ENCODE assay signal across 8 mouse cellular contexts in genomic region chr9:108648166-108648565, GRCm38 (mm10). TPM values are rescaled to one million over a fixed set of nuclear protein-coding genes. Genes with fewer than 3 reads are reported as not detected.
DNase-seq lines count a peak whose midpoint lies in the region; ATAC-seq lines count a peak whose summit lies in the region.

No protein-coding gene starts in this region.

- peaks cover 19% of the 10 kb centered on the region for H3K4me1 ChIP-seq in heart, embryonic 15.5 days (replicated peaks)
- H3K4me1 ChIP-seq in midbrain, embryonic 11.5 days (ENCODE audit: control insufficient read depth, insufficient read depth, low read length): peaks cover 12% of the 10 kb centered on the region

- H3K36me3 ChIP-seq in heart, embryonic 15.5 days: peaks cover 4% of the 10 kb centered on the region; the same call in 1 of the 2 replicates
- H3K36me3 ChIP-seq in midbrain, embryonic 11.5 days (ENCODE audit: control insufficient read depth, insufficient read depth, low read length): no peaks in the 10 kb centered on the region

- H3K27ac ChIP-seq in heart, embryonic 15.5 days: peak overlapping the region; percentile 96
- no peak overlapping the region for H3K27ac ChIP-seq in midbrain, embryonic 11.5 days (ENCODE audit: low read depth, low read length)

- peak overlapping the region; percentile 73 for H3K4me2 ChIP-seq in heart, embryonic 15.5 days
- peak overlapping the region; percentile 92 for H3K4me2 ChIP-seq in midbrain, embryonic 11.5 days

- 31% methylated on average over 10 of the region's 10 CpGs for WGBS in heart, embryonic 15.5 days
- 49% methylated on average over 10 of the region's 10 CpGs for WGBS in midbrain, embryonic 11.5 days

- peak overlapping the region; percentile 92 for H3K9ac ChIP-seq in heart, embryonic 15.5 days
- peak overlapping the region; percentile 85 for H3K9ac ChIP-seq in midbrain, embryonic 11.5 days (ENCODE audit: low read length)

- H3K27me3 ChIP-seq in heart, embryonic 15.5 days: no peaks in the 10 kb centered on the region
- no peaks in the 10 kb centered on the region for H3K27me3 ChIP-seq in midbrain, embryonic 11.5 days (ENCODE audit: control insufficient read depth, insufficient read depth, low read length)

- no peaks in the 10 kb centered on the region for H3K9me3 ChIP-seq in heart, embryonic 15.5 days (replicated peaks)
- H3K9me3 ChIP-seq in midbrain, embryonic 11.5 days (ENCODE audit: control insufficient read depth, low read length): no peaks in the 10 kb centered on the region

- peak; percentile 38 for DNase-seq in CD4-positive, CD25-positive, alpha-beta regulatory T cell, adult 2 months (ENCODE audit: low read depth, low spot score)
- DNase-seq in ZHBTc4 (ENCODE audit: low read depth, low spot score): peak; percentile 32
- peak; percentile 21 to 42 for DNase-seq in kidney, postnatal 4 days
- peak; percentile 81 for DNase-seq in midbrain, embryonic 11.5 days (ENCODE audit: low spot score, missing footprints)
- DNase-seq in layer of hippocampus, adult 9-11 months: no peak

- peak overlapping the region; percentile 94 for H3K4me3 ChIP-seq in heart, embryonic 15.5 days
- peak overlapping the region; percentile 94 for H3K4me3 ChIP-seq in midbrain, embryonic 11.5 days (ENCODE audit: low read depth, low read length)

- no peak for ATAC-seq in CD4-positive, CD25-positive, alpha-beta regulatory T cell, adult 4 months
- no peak for ATAC-seq in heart, embryonic 15.5 days (replicated peaks; ENCODE audit: insufficient number of reproducible peaks, insufficient read depth, low FRiP score, low read depth)
- ATAC-seq in midbrain, embryonic 11.5 days (ENCODE audit: low FRiP score): no peak
- no peak for ATAC-seq in granulocyte monocyte progenitor cell, adult 5-6 weeks (replicated peaks; ENCODE audit: poor library complexity, severe bottlenecking)

RNA-seq across cellular contexts. Expression of gene Arih2, which starts 1.0 kb away (rescaled TPM):
- 10 to 100 TPM; 61.3 to 92.7 TPM for polyA plus RNA-seq in CD4-positive, CD25-positive, alpha-beta regulatory T cell, adult 4 months (2017; shearing (Covaris generic))
- 38.3 and 47.1 TPM in 2 replicates for polyA plus RNA-seq in heart, embryonic 15.5 days (2015; fragmentation: Nextera tagmentation; extraction: Ambion mirVana)
- polyA plus RNA-seq in midbrain, embryonic 11.5 days (2014; fragmentation: Nextera tagmentation; extraction: Ambion mirVana): 46.9 and 50.9 TPM in 2 replicates
- total RNA-seq in granulocyte monocyte progenitor cell, adult 5-6 weeks (2014; fragmentation: Nextera tagmentation): 32.9 and 36.9 TPM in 2 replicates
- total RNA-seq in granulocyte monocyte progenitor cell, adult 5-6 weeks (2017): 32.2 and 33.4 TPM in 2 replicates

RNA-seq across cellular contexts. Expression of gene Slc25a20, which starts 13.7 kb away (rescaled TPM):
- polyA plus RNA-seq in CD4-positive, CD25-positive, alpha-beta regulatory T cell, adult 4 months (2017; shearing (Covaris generic)): 10 to 100 TPM; 40.4 to 61.1 TPM
- polyA plus RNA-seq in heart, embryonic 15.5 days (2015; fragmentation: Nextera tagmentation; extraction: Ambion mirVana): 73.4 and 74.6 TPM in 2 replicates
- polyA plus RNA-seq in midbrain, embryonic 11.5 days (2014; fragmentation: Nextera tagmentation; extraction: Ambion mirVana): 31.2 and 33.3 TPM in 2 replicates
- 20.2 and 28.6 TPM in 2 replicates for total RNA-seq in granulocyte monocyte progenitor cell, adult 5-6 weeks (2014; fragmentation: Nextera tagmentation)
- 28.7 and 30.3 TPM in 2 replicates for total RNA-seq in granulocyte monocyte progenitor cell, adult 5-6 weeks (2017)

RNA-seq across cellular contexts. Expression of gene Prkar2a, which starts 40.9 kb away (rescaled TPM):
- polyA plus RNA-seq in CD4-positive, CD25-positive, alpha-beta regulatory T cell, adult 4 months (2017; shearing (Covaris generic)): 1 to 10 TPM; 3.7 to 6.7 TPM
- polyA plus RNA-seq in heart, embryonic 15.5 days (2015; fragmentation: Nextera tagmentation; extraction: Ambion mirVana): 25.7 and 26.8 TPM in 2 replicates
- 58.0 and 58.2 TPM in 2 replicates for polyA plus RNA-seq in midbrain, embryonic 11.5 days (2014; fragmentation: Nextera tagmentation; extraction: Ambion mirVana)
- total RNA-seq in granulocyte monocyte progenitor cell, adult 5-6 weeks (2014; fragmentation: Nextera tagmentation): 22.8 and 22.9 TPM in 2 replicates
- 28.6 and 37.8 TPM in 2 replicates for total RNA-seq in granulocyte monocyte progenitor cell, adult 5-6 weeks (2017)

RNA-seq across cellular contexts. Expression of gene P4htm, which starts 50.7 kb away (rescaled TPM):
- polyA plus RNA-seq in CD4-positive, CD25-positive, alpha-beta regulatory T cell, adult 4 months (2017; shearing (Covaris generic)): 10 to 100 TPM in 1 of 2 experiments, 1 to 10 TPM in 1; 7.8 to 15.5 TPM
- 18.6 and 20.9 TPM in 2 replicates for polyA plus RNA-seq in heart, embryonic 15.5 days (2015; fragmentation: Nextera tagmentation; extraction: Ambion mirVana)
- 7.2 and 9.8 TPM in 2 replicates for polyA plus RNA-seq in midbrain, embryonic 11.5 days (2014; fragmentation: Nextera tagmentation; extraction: Ambion mirVana)
- total RNA-seq in granulocyte monocyte progenitor cell, adult 5-6 weeks (2014; fragmentation: Nextera tagmentation): 2.0 and 2.3 TPM in 2 replicates
- 0.43 TPM in 1 of 2 replicates, not detected in the other for total RNA-seq in granulocyte monocyte progenitor cell, adult 5-6 weeks (2017)
